ENCODE assay signal across 22 mouse cellular contexts in genomic region chr6:80720468-80720867, GRCm38 (mm10).
"Had no signal": no experiment of that assay in that cellular context is flagged by ENCODE, and none has a peak within 500 bp of the region (broad histone marks: within the 10 kb centered on the region; RNA-seq: fewer than 3 reads in every experiment).

No protein-coding gene starts in this region.

- ATAC-seq: liver, embryonic 12.5 days; midbrain, embryonic 13.5 days had no signal

- H3K4me2 ChIP-seq: limb, embryonic 13.5 days; liver, embryonic 12.5 days; liver, embryonic 15.5 days; lung, embryonic 15.5 days; midbrain, embryonic 13.5 days; neural tube, embryonic 13.5 days; stomach, embryonic 15.5 days had no signal

- H3K27ac ChIP-seq: limb, embryonic 10.5 days; limb, embryonic 13.5 days; liver, embryonic 12.5 days; liver, embryonic 15.5 days; lung, embryonic 15.5 days; midbrain, embryonic 13.5 days; neural tube, embryonic 13.5 days; stomach, embryonic 15.5 days had no signal

- H3K9ac ChIP-seq: limb, embryonic 13.5 days; liver, embryonic 12.5 days; liver, embryonic 15.5 days; lung, embryonic 15.5 days; midbrain, embryonic 13.5 days; neural tube, embryonic 13.5 days; stomach, embryonic 15.5 days had no signal

- H3K9me3 ChIP-seq: limb, embryonic 10.5 days; limb, embryonic 13.5 days; liver, embryonic 12.5 days; liver, embryonic 15.5 days; lung, embryonic 15.5 days; megakaryocyte, embryonic 14.5 days; midbrain, embryonic 13.5 days; neural tube, embryonic 13.5 days; stomach, embryonic 15.5 days had no signal

- DNase-seq: kidney, adult 18-20 months; kidney, adult 9 months; kidney, postnatal 14 days; kidney, postnatal 4 days; liver; lung, adult 18-20 months; lung, postnatal 10 days; lung, postnatal 36 days; retina, postnatal 1 day; right cerebral cortex, postnatal 25 days; spleen, adult 18-20 months; thymus, postnatal 25 days had no signal

- H3K36me3 ChIP-seq: limb, embryonic 10.5 days; limb, embryonic 13.5 days; liver, embryonic 12.5 days; liver, embryonic 15.5 days; lung, embryonic 15.5 days; midbrain, embryonic 13.5 days; neural tube, embryonic 13.5 days; stomach, embryonic 15.5 days had no signal

- H3K4me3 ChIP-seq: limb, embryonic 10.5 days; limb, embryonic 13.5 days; liver, embryonic 12.5 days; liver, embryonic 15.5 days; lung, embryonic 15.5 days; megakaryocyte, embryonic 14.5 days; midbrain, embryonic 13.5 days; myocyte; neural tube, embryonic 13.5 days; stomach, embryonic 15.5 days had no signal

- H3K27me3 ChIP-seq: limb, embryonic 13.5 days; liver, embryonic 12.5 days; liver, embryonic 15.5 days; lung, embryonic 15.5 days; megakaryocyte, embryonic 14.5 days; midbrain, embryonic 13.5 days; neural tube, embryonic 13.5 days; stomach, embryonic 15.5 days had no signal

- H3K4me1 ChIP-seq: limb, embryonic 10.5 days; limb, embryonic 13.5 days; liver, embryonic 12.5 days; liver, embryonic 15.5 days; lung, embryonic 15.5 days; megakaryocyte, embryonic 14.5 days; midbrain, embryonic 13.5 days; neural tube, embryonic 13.5 days; stomach, embryonic 15.5 days had no signal
